Mouse (Mus musculus) embryonic facial prominence, embryonic 11.5 days (tissue): ENCODE data around the gene Kcnd2. TPM values are rescaled to one million over a fixed set of nuclear protein-coding genes. Genes with fewer than 3 reads are reported as not detected.

Source experiments
- ATAC-seq: fragments of 200-750 bp; cut with Nextera tagmentation; replicated peaks from 2 replicates; pipeline ENCODE4 v1.8.0; 2017; ENCODE audit warnings: low read depth; ENCODE audit not compliant: insufficient number of reproducible peaks, low FRiP score, low TSS enrichment
- DNase-seq: peaks from one replicate; pipeline ENCODE4 v3.0.0-alpha.2; 2015; ENCODE audit warnings: low spot score
- H3K27ac ChIP-seq: fragments of 300-500 bp; sonication (generic); replicated peaks from 2 replicates; pipeline ENCODE4 v1.5.1; 2014; ENCODE audit warnings: mild to moderate bottlenecking, low read depth, low read length, control low read depth
- H3K27me3 ChIP-seq: fragments of 300-500 bp; sonication (generic); 2 replicates; pipeline ENCODE4 v1.6.1; 2014; ENCODE audit warnings: mild to moderate bottlenecking, low read length, moderate library complexity, mixed read lengths; ENCODE audit not compliant: control insufficient read depth, insufficient read depth
- H3K36me3 ChIP-seq: fragments of 300-500 bp; sonication (generic); replicated peaks from 2 replicates; pipeline ENCODE4 v1.6.1; 2014; ENCODE audit warnings: low read depth, mild to moderate bottlenecking, low read length, moderate library complexity, mixed read lengths; ENCODE audit not compliant: control insufficient read depth, insufficient read depth
- H3K4me1 ChIP-seq: fragments of 300-500 bp; sonication (generic); 2 replicates; pipeline ENCODE4 v1.6.1; 2014; ENCODE audit warnings: low read length, mixed read lengths; ENCODE audit not compliant: control insufficient read depth, insufficient read depth
- H3K4me2 ChIP-seq: fragments of 300-500 bp; sonication (generic); 2 replicates; pipeline ENCODE4 v1.6.1; 2014; ENCODE audit warnings: low read depth, mild to moderate bottlenecking, control low read depth, low read length, moderate library complexity
- H3K4me3 ChIP-seq: fragments of 300-500 bp; sonication (generic); 2 replicates; pipeline ENCODE4 v1.5.1; 2014; ENCODE audit warnings: low read depth, low read length, control low read depth
- H3K9ac ChIP-seq: fragments of 300-500 bp; sonication (generic); replicated peaks from 2 replicates; pipeline ENCODE4 v1.6.1; 2014; ENCODE audit warnings: mild to moderate bottlenecking, control low read depth, low read length
- H3K9me3 ChIP-seq: fragments of 300-500 bp; sonication (generic); replicated peaks from 2 replicates; pipeline ENCODE4 v1.6.1; 2016; ENCODE audit warnings: mild to moderate bottlenecking, low read length, inconsistent platforms, mixed read lengths; ENCODE audit not compliant: control insufficient read depth
- WGBS: fragments of 180-500 bp; shearing (Covaris S2); extraction: QIAGEN DNeasy Blood & Tissue Kit; methylation state at CpG from one replicate; pipeline ENCODE4 v1.1.7; 2014; 5-methylcytosine and 5-hydroxymethylcytosine counted together
- polyA plus RNA-seq: library from polyadenylated mRNA; unstranded; fragments of >200 nt; fragmentation: Nextera tagmentation; extraction: Ambion mirVana; gene quantifications from 2 replicates; pipeline ENCODE4 v1.2.1, GENCODE M21; 2014

Gene Kcnd2
- polyA plus RNA-seq, 1 experiment from 2014 or later, result 0.83 TPM

- DNase-seq (no peak), ATAC-seq (no peak)
- no peak overlapping the region for H3K27ac ChIP-seq
- WGBS, result 80% methylated on average over 1 of the region's 1 CpGs
- no peak overlapping the region for H3K9ac ChIP-seq
- no peaks in the 10 kb centered on the region for H3K4me1 ChIP-seq
- H3K36me3 ChIP-seq, result no peaks in the 10 kb centered on the region
- no peak overlapping the region for H3K4me2 ChIP-seq
- no peaks in the 10 kb centered on the region for H3K27me3 ChIP-seq
- H3K4me3 ChIP-seq, result no peak overlapping the region
- H3K9me3 ChIP-seq, result no peaks in the 10 kb centered on the region
Observed at GRCm38 (mm10) chr6:21769447-21769809, 554.1 kb downstream of the Kcnd2 start.

- Histone ChIP-seq H3K36me3 (no peaks in the 10 kb centered on the region), H3K9ac (no peak overlapping the region), H3K27me3 (no peaks in the 10 kb centered on the region), H3K4me1 (no peaks in the 10 kb centered on the region), H3K9me3 (no peaks in the 10 kb centered on the region), H3K4me3 (no peak overlapping the region), H3K4me2 (no peak overlapping the region), H3K27ac (no peak overlapping the region)
- ATAC-seq (no peak), DNase-seq (no peak)
- 86% methylated on average over 7 of the region's 7 CpGs for WGBS
Observed at GRCm38 (mm10) chr6:21774213-21774916, 559.1 kb downstream of the Kcnd2 start.
